10 mouse cellular contexts compared by ENCODE assay signal in the genomic region with DNA sequence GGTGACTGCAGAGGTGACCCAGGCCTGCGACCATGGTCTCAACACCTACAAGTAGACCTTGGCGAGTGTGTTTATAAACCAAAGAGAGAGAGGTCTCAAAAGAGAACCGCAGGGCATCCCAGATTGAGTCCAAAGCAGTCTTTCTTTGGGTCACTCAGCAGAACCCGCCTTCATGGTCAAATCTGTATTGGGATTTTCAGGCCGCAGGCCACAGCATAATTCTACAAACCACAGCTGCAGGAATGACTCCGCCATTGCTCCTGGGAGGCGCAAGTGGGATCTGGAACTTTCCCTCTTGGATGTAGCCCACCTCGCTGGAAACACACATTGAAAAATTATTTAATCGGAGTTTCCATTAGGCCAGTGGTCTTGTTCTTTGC. TPM values are rescaled to one million over a fixed set of nuclear protein-coding genes. Genes with fewer than 3 reads are reported as not detected.
A peak's percentile ranks its signal among the peaks of the same experiment; 100 is the strongest.
DNase-seq lines count a peak whose midpoint lies in the region; ATAC-seq and TF ChIP-seq lines count a peak whose summit lies in the region.
"Had no signal": no experiment of that assay in that cellular context is flagged by ENCODE, and none has a peak within 500 bp of the region (broad histone marks: within the 10 kb centered on the region; RNA-seq: fewer than 3 reads in every experiment).

No protein-coding gene starts in this region.

- TF ChIP-seq CTCF in midbrain, postnatal 0 days (IDR thresholded peaks at IDR 0.05) = no peak

- H3K4me1 ChIP-seq in kidney, embryonic 14.5 days (ENCODE audit: control insufficient read depth, insufficient read depth, low read length) = peaks cover 27% of the 10 kb centered on the region
- peaks cover 46% of the 10 kb centered on the region for H3K4me1 ChIP-seq in embryonic facial prominence, embryonic 13.5 days
- H3K4me1 ChIP-seq in intestine, embryonic 14.5 days (replicated peaks; ENCODE audit: control insufficient read depth, insufficient read depth, low read length) = peaks cover 18% of the 10 kb centered on the region
- H3K4me1 ChIP-seq in midbrain, postnatal 0 days (ENCODE audit: insufficient read depth, low read length) = peaks cover 14% of the 10 kb centered on the region

- 56% methylated on average over 9 of the region's 9 CpGs for WGBS in kidney, embryonic 14.5 days
- 47% methylated on average over 9 of the region's 9 CpGs for WGBS in embryonic facial prominence, embryonic 13.5 days
- 56% methylated on average over 9 of the region's 9 CpGs for WGBS in intestine, embryonic 14.5 days
- 20% methylated on average over 9 of the region's 9 CpGs for WGBS in midbrain, postnatal 0 days

- peak overlapping the region; percentile 64 for H3K4me2 ChIP-seq in kidney, embryonic 14.5 days (replicated peaks; ENCODE audit: low read depth, low read length)
- peak overlapping the region; percentile 90 for H3K4me2 ChIP-seq in embryonic facial prominence, embryonic 13.5 days
- H3K4me2 ChIP-seq in intestine, embryonic 14.5 days (ENCODE audit: low read length) = peak overlapping the region; percentile 60
- peak overlapping the region; percentile 100 for H3K4me2 ChIP-seq in midbrain, postnatal 0 days (ENCODE audit: low read depth, low read length, poor library complexity, severe bottlenecking)

- no peaks in the 10 kb centered on the region for H3K9me3 ChIP-seq in kidney, embryonic 14.5 days (ENCODE audit: control insufficient read depth, low read length)
- H3K9me3 ChIP-seq in embryonic facial prominence, embryonic 13.5 days = no peaks in the 10 kb centered on the region
- H3K9me3 ChIP-seq in intestine, embryonic 14.5 days (ENCODE audit: control insufficient read depth, low read length) = no peaks in the 10 kb centered on the region
- H3K9me3 ChIP-seq in midbrain, postnatal 0 days (ENCODE audit: low read length) = no peaks in the 10 kb centered on the region

- peaks cover 11% of the 10 kb centered on the region for H3K36me3 ChIP-seq in kidney, embryonic 14.5 days (ENCODE audit: control insufficient read depth, insufficient read depth, low read length)
- peaks cover 11% of the 10 kb centered on the region for H3K36me3 ChIP-seq in embryonic facial prominence, embryonic 13.5 days
- peaks cover 8% of the 10 kb centered on the region for H3K36me3 ChIP-seq in intestine, embryonic 14.5 days (ENCODE audit: control insufficient read depth, insufficient read depth, low read length)
- H3K36me3 ChIP-seq in midbrain, postnatal 0 days (ENCODE audit: insufficient read depth, low read length) = 0 out of 2 replicates have a peak, but pooled peaks cover 4% of the 10 kb centered on the region

- H3K4me3 ChIP-seq in kidney, embryonic 14.5 days (ENCODE audit: low read length) = peak overlapping the region; percentile 86; the same call in 1 of the 2 replicates
- peak overlapping the region; percentile 81 for H3K4me3 ChIP-seq in embryonic facial prominence, embryonic 13.5 days
- H3K4me3 ChIP-seq in intestine, embryonic 14.5 days (ENCODE audit: low read depth, low read length) = peak overlapping the region; percentile 74; the same call in 1 of the 2 replicates
- H3K4me3 ChIP-seq in midbrain, postnatal 0 days (ENCODE audit: low read depth, low read length) = no peak overlapping the region

- peak overlapping the region; percentile 92 for H3K27ac ChIP-seq in kidney, embryonic 14.5 days (ENCODE audit: low read depth, low read length)
- H3K27ac ChIP-seq in embryonic facial prominence, embryonic 13.5 days = peak overlapping the region; percentile 96
- H3K27ac ChIP-seq in intestine, embryonic 14.5 days (ENCODE audit: low read depth) = peak overlapping the region; percentile 81
- H3K27ac ChIP-seq in midbrain, postnatal 0 days (ENCODE audit: low read depth, low read length) = peak overlapping the region; percentile 98

- no peaks in the 10 kb centered on the region for H3K27me3 ChIP-seq in kidney, embryonic 14.5 days (ENCODE audit: control insufficient read depth, insufficient read depth, low read length)
- H3K27me3 ChIP-seq in embryonic facial prominence, embryonic 13.5 days = no peaks in the 10 kb centered on the region
- H3K27me3 ChIP-seq in intestine, embryonic 14.5 days (replicated peaks; ENCODE audit: control insufficient read depth, insufficient read depth, low read length) = no peaks in the 10 kb centered on the region
- H3K27me3 ChIP-seq in midbrain, postnatal 0 days (ENCODE audit: insufficient read depth, low read length) = no peaks in the 10 kb centered on the region

- H3K9ac ChIP-seq in kidney, embryonic 14.5 days (ENCODE audit: low read depth, low read length) = peak overlapping the region; percentile 86; the same call in 1 of the 2 replicates
- peak overlapping the region; percentile 69 for H3K9ac ChIP-seq in embryonic facial prominence, embryonic 13.5 days
- no peak overlapping the region; the same call in 1 of the 2 replicates for H3K9ac ChIP-seq in intestine, embryonic 14.5 days (ENCODE audit: low read length)
- peak overlapping the region; percentile 48; the same call in 1 of the 2 replicates for H3K9ac ChIP-seq in midbrain, postnatal 0 days (replicated peaks; ENCODE audit: low read length, poor library complexity, severe bottlenecking)

- no peak for ATAC-seq in kidney, embryonic 14.5 days (ENCODE audit: low FRiP score, low TSS enrichment)
- no peak for ATAC-seq in embryonic facial prominence, embryonic 13.5 days (ENCODE audit: insufficient number of reproducible peaks, insufficient read depth, low FRiP score, low TSS enrichment, low read depth)
- no peak for ATAC-seq in intestine, embryonic 14.5 days (replicated peaks; ENCODE audit: low FRiP score, low TSS enrichment, low read depth)
- no peak for ATAC-seq in midbrain, postnatal 0 days (ENCODE audit: low FRiP score)

- no peak for DNase-seq in kidney, adult 8-10 months
- DNase-seq in intestine, embryonic 14.5 days (ENCODE audit: low spot score) = no peak
- no peak for DNase-seq in midbrain, postnatal 0 days (ENCODE audit: low spot score)
- no peak for DNase-seq in spleen, postnatal 10 days (ENCODE audit: low spot score in 2 of 2)
- no peak for DNase-seq in spleen, postnatal 36 days (ENCODE audit: low spot score in 2 of 2)
- no peak for DNase-seq in spleen, adult 12 weeks (ENCODE audit: low spot score)

RNA-seq across cellular contexts. Expression of a gene that starts 0.4 kb away (rescaled TPM):
- 22.4 and 28.6 TPM in 2 replicates for polyA plus RNA-seq in kidney, embryonic 14.5 days (2014; fragmentation: Nextera tagmentation; extraction: Ambion mirVana)
- polyA plus RNA-seq in embryonic facial prominence, embryonic 13.5 days (2015; fragmentation: Nextera tagmentation; extraction: Ambion mirVana) = 54.7 and 56.7 TPM in 2 replicates
- 30.7 and 31.6 TPM in 2 replicates for polyA plus RNA-seq in intestine, embryonic 14.5 days (2014; fragmentation: Nextera tagmentation; extraction: Ambion mirVana)
- total RNA-seq in midbrain, postnatal 0 days (2014; rRNA removed) = 109 and 118 TPM in 2 replicates
- polyA plus RNA-seq in midbrain, postnatal 0 days (2015; fragmentation: Nextera tagmentation; extraction: Ambion mirVana) = 65.0 and 70.6 TPM in 2 replicates

RNA-seq across cellular contexts. Expression of a gene that starts 0.8 kb away (rescaled TPM):
- polyA plus RNA-seq in kidney, embryonic 14.5 days (2014; fragmentation: Nextera tagmentation; extraction: Ambion mirVana) = 0.22 TPM in 1 of 2 replicates, not detected in the other
- polyA plus RNA-seq in embryonic facial prominence, embryonic 13.5 days (2015; fragmentation: Nextera tagmentation; extraction: Ambion mirVana) = 0.32 and 0.39 TPM in 2 replicates
- polyA plus RNA-seq in intestine, embryonic 14.5 days (2014; fragmentation: Nextera tagmentation; extraction: Ambion mirVana) = not detected in 2 replicates
- 8.2 and 12.1 TPM in 2 replicates for total RNA-seq in midbrain, postnatal 0 days (2014; rRNA removed)
- polyA plus RNA-seq in midbrain, postnatal 0 days (2015; fragmentation: Nextera tagmentation; extraction: Ambion mirVana) = 3.2 and 4.6 TPM in 2 replicates
- total RNA-seq: neutrophil, adult 5-6 weeks had no signal
- polyA plus RNA-seq: kidney, adult 2 months had no signal

RNA-seq across cellular contexts. Expression of a gene that starts 30.3 kb away (rescaled TPM):
- 0.50 and 1.8 TPM in 2 replicates for polyA plus RNA-seq in kidney, embryonic 14.5 days (2014; fragmentation: Nextera tagmentation; extraction: Ambion mirVana)
- 4.7 and 5.4 TPM in 2 replicates for polyA plus RNA-seq in embryonic facial prominence, embryonic 13.5 days (2015; fragmentation: Nextera tagmentation; extraction: Ambion mirVana)
- polyA plus RNA-seq in intestine, embryonic 14.5 days (2014; fragmentation: Nextera tagmentation; extraction: Ambion mirVana) = 1.4 and 2.2 TPM in 2 replicates
- total RNA-seq in midbrain, postnatal 0 days (2014; rRNA removed) = 254 and 288 TPM in 2 replicates
- 84.2 and 97.8 TPM in 2 replicates for polyA plus RNA-seq in midbrain, postnatal 0 days (2015; fragmentation: Nextera tagmentation; extraction: Ambion mirVana)

RNA-seq across cellular contexts. Expression of a gene that starts 56.6 kb away (rescaled TPM):
- 20.3 and 25.3 TPM in 2 replicates for polyA plus RNA-seq in kidney, embryonic 14.5 days (2014; fragmentation: Nextera tagmentation; extraction: Ambion mirVana)
- polyA plus RNA-seq in embryonic facial prominence, embryonic 13.5 days (2015; fragmentation: Nextera tagmentation; extraction: Ambion mirVana) = 11.0 and 13.1 TPM in 2 replicates
- 11.3 and 12.5 TPM in 2 replicates for polyA plus RNA-seq in intestine, embryonic 14.5 days (2014; fragmentation: Nextera tagmentation; extraction: Ambion mirVana)
- 3.4 and 5.4 TPM in 2 replicates for total RNA-seq in midbrain, postnatal 0 days (2014; rRNA removed)
- 3.3 and 3.4 TPM in 2 replicates for polyA plus RNA-seq in midbrain, postnatal 0 days (2015; fragmentation: Nextera tagmentation; extraction: Ambion mirVana)

RNA-seq across cellular contexts. Expression of a gene that starts 57.2 kb away (rescaled TPM):
- 60.1 and 61.6 TPM in 2 replicates for polyA plus RNA-seq in kidney, embryonic 14.5 days (2014; fragmentation: Nextera tagmentation; extraction: Ambion mirVana)
- polyA plus RNA-seq in embryonic facial prominence, embryonic 13.5 days (2015; fragmentation: Nextera tagmentation; extraction: Ambion mirVana) = 69.2 and 74.4 TPM in 2 replicates
- 47.5 and 52.0 TPM in 2 replicates for polyA plus RNA-seq in intestine, embryonic 14.5 days (2014; fragmentation: Nextera tagmentation; extraction: Ambion mirVana)
- 40.8 and 44.0 TPM in 2 replicates for total RNA-seq in midbrain, postnatal 0 days (2014; rRNA removed)
- polyA plus RNA-seq in midbrain, postnatal 0 days (2015; fragmentation: Nextera tagmentation; extraction: Ambion mirVana) = 55.9 and 59.7 TPM in 2 replicates

Comparison
In these comparisons a context has a peak if more than half of its experiments do, and no peak if none do; other contexts are left out.
1. RNA of a gene that starts 30.3 kb away (polyA plus RNA-seq): 84.2 to 97.8 TPM in midbrain, postnatal 0 days; 4.7 to 5.4 TPM in embryonic facial prominence, embryonic 13.5 days, 1.4 to 2.2 TPM in intestine, embryonic 14.5 days and 0.50 to 1.8 TPM in kidney, embryonic 14.5 days; every median in the first group is over 10 times any median in the second.
2. Peak in every context shown above with its lines, with median percentiles within 50 percentile points of each other: H3K27ac ChIP-seq and H3K4me2 ChIP-seq.